Mouse (Mus musculus): Measurements from ENCODE around the gene Cyp2a22.
"Not testable (repeated sequence)": the region's sequence is repeated elsewhere in the genome, so short reads cannot be mapped to it uniquely, and the experiment has no call there.

Cyp2a22 gene

GRCm38 (mm10) chr7:26939262-26939661, at the start of gene Cyp2a22:
Cyp2a22 (minus strand) TSS chr7:26939384.
- in situ Hi-C loops (cut with MboI, MseI): no loop called here

- in situ Hi-C loops (cut with MboI, MseI): not testable (repeated sequence)
Observed at GRCm38 (mm10) chr7:26983151-26983550, 44.0 kb upstream of the Cyp2a22 start.

- in situ Hi-C loops (cut with MboI, MseI): no loop called here
Observed at GRCm38 (mm10) chr7:26982551-26982950, 43.4 kb upstream of the Cyp2a22 start.

- in situ Hi-C loops (cut with MboI, MseI): not testable (repeated sequence)
Observed at GRCm38 (mm10) chr7:26981937-26982336, 42.8 kb upstream of the Cyp2a22 start.

GRCm38 (mm10) chr7:26981464-26981863, 42.3 kb upstream of the Cyp2a22 start:
- in situ Hi-C loops (cut with MboI, MseI): not testable (repeated sequence)

- in situ Hi-C loops (cut with MboI, MseI): not testable (repeated sequence)
Observed at GRCm38 (mm10) chr7:26962371-26962770, 23.2 kb upstream of the Cyp2a22 start.

GRCm38 (mm10) chr7:26953306-26953705, 14.1 kb upstream of the Cyp2a22 start:
- in situ Hi-C loops (cut with MboI, MseI): loop anchor here (5.0 kb wide), 2 partner anchors 111 to 636 kb away; no protein-coding TSS in a partner anchor

GRCm38 (mm10) chr7:26952671-26953070, 13.5 kb upstream of the Cyp2a22 start:
- in situ Hi-C loops (cut with MboI, MseI): loop anchor here (5.0 kb wide), 2 partner anchors 110 to 635 kb away; no protein-coding TSS in a partner anchor

- in situ Hi-C loops (cut with MboI, MseI): not testable (repeated sequence)
Observed at GRCm38 (mm10) chr7:26941320-26941925, 2.2 kb upstream of the Cyp2a22 start.

- in situ Hi-C loops (cut with MboI, MseI): not testable (repeated sequence)
Observed at GRCm38 (mm10) chr7:26917114-26917513, 22.1 kb downstream of the Cyp2a22 start.
